Mouse (Mus musculus): ENCODE measurements around the gene Mapk8ip1. TPM values are rescaled to one million over a fixed set of nuclear protein-coding genes. Genes with fewer than 3 reads are reported as not detected.

Mapk8ip1 gene
- total and polyA plus RNA-seq, 3 experiments = 0.05 to 0.22 TPM; not detected in 1

GRCm38 (mm10) chr2:92385113-92386051 lies 15.7 kb downstream of the Mapk8ip1 start:
- TF ChIP-seq POLR2AphosphoS5 (IDR thresholded peaks at IDR 0.05; ENCODE audit: insufficient replicate concordance, low read depth, low read length) (no peak), GATA2 (IDR thresholded peaks at IDR 0.05; ENCODE audit: borderline replicate concordance, low read depth, low read length) (no peak), TAL1 (conservative IDR thresholded peaks at IDR 0.05; ENCODE audit: low read depth, low read length) (no peak), GATA1 (IDR thresholded peaks at IDR 0.05; ENCODE audit: borderline replicate concordance, low read length) (no peak)
- Histone ChIP-seq H3K9me3 (replicated peaks) (no peaks in the 10 kb centered on the region), H3K36me3 (replicated peaks) (peaks cover 35% of the 10 kb centered on the region), H3K27me3 (ENCODE audit: insufficient read depth, low read length) (peaks cover 61% of the 10 kb centered on the region), H3K4me3 (ENCODE audit: low read depth, low read length) (no peak overlapping the region), H3K4me1 (ENCODE audit: insufficient read depth, low read depth, low read length) (peaks cover 20% of the 10 kb centered on the region; the same call in 1 of the 2 replicates)
- DNase-seq (ENCODE audit: low spot score) (no peak), ATAC-seq (ENCODE audit: extremely low read depth, insufficient number of reproducible peaks, low FRiP score, poor library complexity, severe bottlenecking) (no peak)

DNA sequence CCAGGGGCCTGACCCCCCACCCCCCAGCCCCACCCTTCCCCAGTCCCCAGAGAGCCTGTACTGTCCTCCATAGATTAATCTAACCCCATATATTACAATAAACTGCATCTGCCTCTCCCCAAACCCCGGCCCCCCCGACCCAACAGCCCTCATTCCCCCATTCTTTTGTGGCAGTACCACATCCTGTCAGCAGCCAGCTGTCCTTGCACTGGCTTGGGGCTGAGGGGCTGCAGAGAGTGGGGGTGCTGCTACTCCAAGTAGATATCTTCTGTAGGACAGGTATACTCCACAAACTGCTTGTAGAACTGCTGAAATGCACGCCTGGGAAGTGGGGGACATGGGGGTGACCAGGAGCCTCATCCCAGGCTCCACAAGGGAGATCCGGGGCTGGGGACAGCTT lies 17.0 kb downstream of the Mapk8ip1 start:
- no peak for TF ChIP-seq POLR2AphosphoS5 (IDR thresholded peaks at IDR 0.05; ENCODE audit: insufficient replicate concordance, low read depth, low read length)
- no peak for TF ChIP-seq TAL1 (conservative IDR thresholded peaks at IDR 0.05; ENCODE audit: low read depth, low read length)
- TF ChIP-seq GATA1 (IDR thresholded peaks at IDR 0.05; ENCODE audit: borderline replicate concordance, low read length) = no peak
- TF ChIP-seq CTCF (IDR thresholded peaks at IDR 0.05; ENCODE audit: low read depth, low read length) = no peak
- no peak for TF ChIP-seq GATA2 (IDR thresholded peaks at IDR 0.05; ENCODE audit: borderline replicate concordance, low read depth, low read length)
- DNase-seq (ENCODE audit: low spot score) (no peak), ATAC-seq (ENCODE audit: extremely low read depth, insufficient number of reproducible peaks, low FRiP score, poor library complexity, severe bottlenecking) (no peak)
- H3K36me3 ChIP-seq (replicated peaks) = peaks cover 48% of the 10 kb centered on the region
- H3K27me3 ChIP-seq (ENCODE audit: insufficient read depth, low read length) = peaks cover 49% of the 10 kb centered on the region
- H3K4me3 ChIP-seq (ENCODE audit: low read depth, low read length) = no peak overlapping the region
- H3K9me3 ChIP-seq (replicated peaks) = no peaks in the 10 kb centered on the region
- H3K4me1 ChIP-seq (ENCODE audit: insufficient read depth, low read depth, low read length) = peaks cover 14% of the 10 kb centered on the region; the same call in 1 of the 2 replicates

DNA sequence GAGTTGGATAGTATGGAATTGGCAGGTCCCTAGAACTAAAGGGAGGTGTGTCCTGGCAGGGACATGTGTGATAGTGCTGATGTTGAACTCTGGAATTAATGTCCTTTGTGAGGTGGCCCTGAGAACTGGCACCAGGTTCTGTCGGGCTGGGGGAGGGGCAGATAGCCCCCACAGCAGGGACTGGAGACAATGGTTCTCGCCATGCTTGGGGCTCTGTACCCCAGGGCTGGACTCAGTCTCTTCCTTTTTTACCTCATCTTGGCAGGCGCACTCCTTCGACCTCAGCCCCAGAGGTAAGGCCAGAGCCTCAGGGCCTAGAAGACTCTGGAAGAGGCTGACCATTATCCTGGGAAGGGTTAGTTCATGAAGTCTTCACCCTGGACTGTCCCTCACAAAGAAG lies 18.3 kb downstream of the Mapk8ip1 start:
- no peak for TF ChIP-seq GATA2 (IDR thresholded peaks at IDR 0.05; ENCODE audit: borderline replicate concordance, low read depth, low read length)
- TF ChIP-seq POLR2AphosphoS5 (IDR thresholded peaks at IDR 0.05; ENCODE audit: insufficient replicate concordance, low read depth, low read length) = no peak
- no peak for TF ChIP-seq TAL1 (conservative IDR thresholded peaks at IDR 0.05; ENCODE audit: low read depth, low read length)
- TF ChIP-seq GATA1 (IDR thresholded peaks at IDR 0.05; ENCODE audit: borderline replicate concordance, low read length) = no peak
- TF ChIP-seq CTCF (IDR thresholded peaks at IDR 0.05; ENCODE audit: low read depth, low read length) = no peak
- peaks cover 35% of the 10 kb centered on the region for H3K27me3 ChIP-seq (ENCODE audit: insufficient read depth, low read length)
- ATAC-seq (ENCODE audit: extremely low read depth, insufficient number of reproducible peaks, low FRiP score, poor library complexity, severe bottlenecking) (no peak), DNase-seq (ENCODE audit: low spot score) (no peak)
- no peaks in the 10 kb centered on the region for H3K9me3 ChIP-seq (replicated peaks)
- peaks cover 10% of the 10 kb centered on the region; the same call in 1 of the 2 replicates for H3K4me1 ChIP-seq (ENCODE audit: insufficient read depth, low read depth, low read length)
- H3K4me3 ChIP-seq (ENCODE audit: low read depth, low read length) = no peak overlapping the region
- H3K36me3 ChIP-seq (replicated peaks) = peaks cover 61% of the 10 kb centered on the region

DNA sequence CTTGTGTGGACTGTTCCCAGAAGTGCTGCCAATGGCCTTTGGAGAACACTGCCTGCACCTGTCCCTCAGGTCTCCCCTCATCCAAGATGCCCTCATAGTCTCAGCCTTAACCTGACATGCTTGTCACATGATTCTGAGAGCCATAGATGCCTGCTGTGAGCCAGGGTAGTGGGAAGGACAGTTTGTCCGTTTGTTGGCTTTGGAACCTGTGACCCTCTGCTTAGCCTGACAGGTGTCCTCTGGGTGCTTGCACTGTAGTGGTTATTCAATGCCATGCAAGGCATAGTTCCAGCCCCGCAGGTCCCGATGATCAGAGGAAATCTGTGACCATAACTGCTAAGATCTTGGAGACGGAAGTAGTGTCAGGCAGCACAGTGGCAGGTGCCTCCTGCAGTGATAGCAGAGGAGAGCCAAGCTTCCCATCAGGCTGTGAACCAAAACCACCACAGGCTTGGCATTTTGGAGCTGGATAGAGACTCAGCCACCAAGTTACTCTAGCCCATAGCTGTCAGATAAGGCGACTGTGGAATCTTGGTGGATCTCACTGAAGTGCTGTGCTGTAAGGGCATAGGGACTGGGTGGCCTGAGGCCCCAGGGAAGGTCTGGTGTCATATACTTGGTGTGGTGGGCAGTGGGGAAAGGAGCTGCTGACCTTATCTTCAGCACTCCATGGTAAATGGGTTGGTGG lies 19.0 kb downstream of the Mapk8ip1 start, which contains the start of gene 1700029I15Rik:
TSS of gene 1700029I15Rik (plus strand) at position 638 of the 688 bp plus-strand sequence.
- DNase-seq (ENCODE audit: low spot score) (no peak), ATAC-seq (ENCODE audit: extremely low read depth, insufficient number of reproducible peaks, low FRiP score, poor library complexity, severe bottlenecking) (no peak)
- Histone ChIP-seq H3K27me3 (ENCODE audit: insufficient read depth, low read length) (peaks cover 28% of the 10 kb centered on the region), H3K36me3 (replicated peaks) (peaks cover 68% of the 10 kb centered on the region), H3K9me3 (replicated peaks) (no peaks in the 10 kb centered on the region), H3K4me3 (ENCODE audit: low read depth, low read length) (no peak within 1 kb of the TSS), H3K4me1 (ENCODE audit: insufficient read depth, low read depth, low read length) (peaks cover 17% of the 10 kb centered on the region)
- TF ChIP-seq CTCF (IDR thresholded peaks at IDR 0.05; ENCODE audit: low read depth, low read length) (no peak), GATA2 (IDR thresholded peaks at IDR 0.05; ENCODE audit: borderline replicate concordance, low read depth, low read length) (no peak), TAL1 (conservative IDR thresholded peaks at IDR 0.05; ENCODE audit: low read depth, low read length) (no peak), GATA1 (IDR thresholded peaks at IDR 0.05; ENCODE audit: borderline replicate concordance, low read length) (no peak), POLR2AphosphoS5 (IDR thresholded peaks at IDR 0.05; ENCODE audit: insufficient replicate concordance, low read depth, low read length) (no peak)

- no peak for ATAC-seq (ENCODE audit: extremely low read depth, insufficient number of reproducible peaks, low FRiP score, poor library complexity, severe bottlenecking)
- peaks cover 19% of the 10 kb centered on the region for H3K27me3 ChIP-seq (ENCODE audit: insufficient read depth, low read length)
- no peak overlapping the region for H3K4me3 ChIP-seq (ENCODE audit: low read depth, low read length)
- no peaks in the 10 kb centered on the region for H3K9me3 ChIP-seq (replicated peaks)
- DNase-seq (ENCODE audit: low spot score) = no peak
- H3K36me3 ChIP-seq (replicated peaks) = peaks cover 76% of the 10 kb centered on the region
- TF ChIP-seq TAL1 (conservative IDR thresholded peaks at IDR 0.05; ENCODE audit: low read depth, low read length) (no peak), CTCF (IDR thresholded peaks at IDR 0.05; ENCODE audit: low read depth, low read length) (no peak), POLR2AphosphoS5 (IDR thresholded peaks at IDR 0.05; ENCODE audit: insufficient replicate concordance, low read depth, low read length) (no peak), GATA1 (IDR thresholded peaks at IDR 0.05; ENCODE audit: borderline replicate concordance, low read length) (no peak), GATA2 (IDR thresholded peaks at IDR 0.05; ENCODE audit: borderline replicate concordance, low read depth, low read length) (no peak)
- peaks cover 22% of the 10 kb centered on the region for H3K4me1 ChIP-seq (ENCODE audit: insufficient read depth, low read depth, low read length)
Measured at GRCm38 (mm10) chr2:92381161-92381560, 19.9 kb downstream of the Mapk8ip1 start.
